Mouse (Mus musculus) megakaryocyte, embryonic 14.5 days (primary cell): ENCODE measurements at regions not wholly inside any gene's neighbourhood (a gene's known extent, or its start where the extent isn't known, plus 50 kb on each side); places are given as distances from the start of the nearest gene placed in this dataset.

Source experiments
- H3K27me3 ChIP-seq: replicated peaks from 2 replicates; pipeline ENCODE3; 2012; ENCODE audit warnings: inconsistent platforms
- H3K36me3 ChIP-seq: replicated peaks from 2 replicates; pipeline ENCODE3; 2012; ENCODE audit warnings: low read length, inconsistent platforms, mixed read lengths
- H3K4me1 ChIP-seq: 2 replicates; pipeline ENCODE4 v1.6.1; 2012; ENCODE audit warnings: inconsistent platforms
- H3K4me3 ChIP-seq: replicated peaks from 2 replicates; pipeline ENCODE3; 2012; ENCODE audit warnings: moderate library complexity, mild to moderate bottlenecking, inconsistent platforms
- H3K9me3 ChIP-seq: 2 replicates; pipeline ENCODE4 v1.6.1; 2012; ENCODE audit warnings: inconsistent platforms
- FLI1 ChIP-seq: IDR thresholded peaks from 2 replicates; pipeline ENCODE4 v1.6.1; 2012; ENCODE audit warnings: low read length, inconsistent platforms, mixed read lengths
- GATA1 ChIP-seq: IDR thresholded peaks from 3 replicates; pipeline ENCODE4 v1.6.1; 2012; ENCODE audit warnings: mixed read lengths, low read length, inconsistent platforms, borderline replicate concordance

GRCm38 (mm10) chr6:143757462-143757861 is 590.4 kb downstream of the Etnk1 start:
- no peaks in the 10 kb centered on the region for H3K9me3 ChIP-seq
- TF ChIP-seq FLI1 = no peak
- no peak for TF ChIP-seq GATA1

GRCm38 (mm10) chr6:143768115-143768514 is 601.1 kb downstream of the Etnk1 start:
- Histone ChIP-seq H3K4me3 (no peak overlapping the region), H3K9me3 (peaks cover 15% of the 10 kb centered on the region), H3K27me3 (no peaks in the 10 kb centered on the region), H3K4me1 (no peaks in the 10 kb centered on the region), H3K36me3 (no peaks in the 10 kb centered on the region)
- TF ChIP-seq GATA1 (no peak), FLI1 (no peak)

More at GRCm38 (mm10) chr6:143757462-143757861, 590.4 kb downstream of the Etnk1 start:
- 0 out of 2 replicates have a peak, but pooled peaks cover 3% of the 10 kb centered on the region for H3K4me1 ChIP-seq
- H3K27me3 ChIP-seq = no peaks in the 10 kb centered on the region
- H3K4me3 ChIP-seq = no peak overlapping the region
- no peaks in the 10 kb centered on the region for H3K36me3 ChIP-seq
